Mouse (Mus musculus): ENCODE measurements at regions not wholly inside any gene's neighbourhood (a gene's known extent, or its start where the extent isn't known, plus 50 kb on each side); places are given as distances from the start of the nearest gene placed in this dataset.

DNA sequence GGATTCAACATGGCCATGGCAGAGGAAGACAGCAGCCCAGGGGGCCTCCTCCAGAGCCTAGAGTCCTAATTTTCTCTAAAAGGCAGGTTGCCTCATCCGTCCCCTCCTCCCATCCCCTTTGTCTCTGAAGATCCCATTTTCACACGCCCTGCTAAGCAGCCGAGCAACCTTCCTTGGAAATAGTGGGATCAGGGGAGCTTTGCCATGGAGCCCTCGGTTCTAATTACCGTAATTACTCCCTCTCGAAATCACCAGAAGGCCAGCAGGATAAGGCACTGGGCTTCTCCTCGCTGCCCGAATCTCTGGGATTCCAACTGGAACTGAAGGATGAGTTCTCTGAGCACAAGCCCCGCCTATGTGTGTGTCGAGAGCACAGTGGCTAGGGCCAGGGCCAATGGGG is 63.5 kb upstream of the Irx3 start:
- Histone ChIP-seq H3K27me3 (ENCODE audit: control insufficient read depth, insufficient read depth, insufficient read length) (no peaks in the 10 kb centered on the region), H3K79me2 (ENCODE audit: control insufficient read depth, insufficient read depth) (no peaks in the 10 kb centered on the region), H3K36me3 (ENCODE audit: control insufficient read depth, insufficient read depth) (no peaks in the 10 kb centered on the region), H3ac (ENCODE audit: control insufficient read depth, insufficient read length, low read depth) (no peak overlapping the region), H3K79me3 (ENCODE audit: low read depth) (no peaks in the 10 kb centered on the region), H3K4me3 (ENCODE audit: insufficient read depth, poor library complexity, severe bottlenecking) (no peak overlapping the region)
- TF ChIP-seq MAX (IDR thresholded peaks at IDR 0.05) = no peak
- no peak for TF ChIP-seq MYOD1 (IDR thresholded peaks at IDR 0.05; ENCODE audit: control insufficient read depth, insufficient read length, low read depth)
- no peak for TF ChIP-seq CTCF (IDR thresholded peaks at IDR 0.05; ENCODE audit: control insufficient read depth, insufficient read depth, insufficient read length)
- no peak for TF ChIP-seq MYOG (IDR thresholded peaks at IDR 0.05; ENCODE audit: control insufficient read depth, extremely low read depth, insufficient read length)

DNA sequence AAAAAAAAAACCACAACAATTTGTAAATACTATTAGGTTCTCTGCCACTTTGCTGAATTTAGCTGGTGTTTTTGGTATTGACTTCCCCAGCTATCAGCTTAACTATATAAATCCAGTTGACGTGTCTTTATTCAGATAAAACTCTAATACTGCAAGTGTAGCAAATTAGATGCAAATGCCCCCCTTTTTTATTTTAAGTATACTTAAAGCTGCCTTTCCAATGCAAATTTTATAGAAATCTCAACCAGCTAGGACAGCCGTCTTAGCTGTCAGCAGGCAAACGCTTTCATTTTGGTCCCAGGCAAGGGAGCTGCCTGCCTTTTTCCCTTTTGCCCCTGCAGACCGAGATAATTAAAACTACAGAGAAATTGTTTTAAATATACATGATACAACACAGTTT is 61.6 kb upstream of the Irx3 start:
- Histone ChIP-seq H3K27me3 (ENCODE audit: control insufficient read depth, insufficient read depth, insufficient read length) (no peaks in the 10 kb centered on the region), H3ac (ENCODE audit: control insufficient read depth, insufficient read length, low read depth) (no peak overlapping the region), H3K79me3 (ENCODE audit: low read depth) (no peaks in the 10 kb centered on the region), H3K4me3 (ENCODE audit: insufficient read depth, poor library complexity, severe bottlenecking) (no peak overlapping the region), H3K79me2 (ENCODE audit: control insufficient read depth, insufficient read depth) (no peaks in the 10 kb centered on the region), H3K36me3 (ENCODE audit: control insufficient read depth, insufficient read depth) (no peaks in the 10 kb centered on the region)
- TF ChIP-seq MAX (IDR thresholded peaks at IDR 0.05) (no peak), FOSL1 (IDR thresholded peaks at IDR 0.05; ENCODE audit: insufficient read depth, low read length, poor library complexity, severe bottlenecking) (no peak), MYOG (IDR thresholded peaks at IDR 0.05; ENCODE audit: control insufficient read depth, extremely low read depth, insufficient read length) (no peak), MYOD1 (IDR thresholded peaks at IDR 0.05; ENCODE audit: control insufficient read depth, insufficient read length, low read depth) (no peak), USF1 (IDR thresholded peaks at IDR 0.05; ENCODE audit: low read depth) (no peak), CTCF (IDR thresholded peaks at IDR 0.05; ENCODE audit: control insufficient read depth, insufficient read depth, insufficient read length) (no peak), CEBPB (IDR thresholded peaks at IDR 0.05; ENCODE audit: low read depth) (no peak)

DNA sequence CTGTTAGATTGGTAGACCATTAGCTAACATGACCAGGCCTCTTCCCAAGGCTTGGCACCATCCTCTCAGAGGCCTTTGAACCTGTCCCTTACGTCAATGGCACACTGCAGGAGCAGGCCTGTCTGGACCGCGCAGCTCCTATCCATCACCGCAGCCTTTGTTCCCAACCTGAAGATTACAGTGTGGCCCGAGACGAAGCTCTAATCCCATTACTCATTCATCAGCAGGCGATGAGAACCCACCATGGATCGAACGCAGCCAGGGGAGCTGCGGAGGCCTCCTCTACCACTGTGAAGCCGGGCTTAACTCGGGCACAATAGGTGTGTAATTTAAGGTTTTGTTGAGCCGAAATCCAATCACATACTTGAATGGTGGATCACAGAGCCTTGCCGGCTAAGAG is 54.0 kb upstream of the Irx3 start:
- Histone ChIP-seq H3K27me3 (ENCODE audit: control insufficient read depth, insufficient read depth, insufficient read length) (no peaks in the 10 kb centered on the region), H3K4me3 (ENCODE audit: insufficient read depth, poor library complexity, severe bottlenecking) (no peak overlapping the region)
- TF ChIP-seq USF1 (IDR thresholded peaks at IDR 0.05; ENCODE audit: low read depth) = no peak
- no peak for TF ChIP-seq FOSL1 (IDR thresholded peaks at IDR 0.05; ENCODE audit: insufficient read depth, low read length, poor library complexity, severe bottlenecking)
- no peak for TF ChIP-seq MYOG (IDR thresholded peaks at IDR 0.05; ENCODE audit: control insufficient read depth, extremely low read depth, insufficient read length)
- TF ChIP-seq MAX (IDR thresholded peaks at IDR 0.05) = no peak

DNA sequence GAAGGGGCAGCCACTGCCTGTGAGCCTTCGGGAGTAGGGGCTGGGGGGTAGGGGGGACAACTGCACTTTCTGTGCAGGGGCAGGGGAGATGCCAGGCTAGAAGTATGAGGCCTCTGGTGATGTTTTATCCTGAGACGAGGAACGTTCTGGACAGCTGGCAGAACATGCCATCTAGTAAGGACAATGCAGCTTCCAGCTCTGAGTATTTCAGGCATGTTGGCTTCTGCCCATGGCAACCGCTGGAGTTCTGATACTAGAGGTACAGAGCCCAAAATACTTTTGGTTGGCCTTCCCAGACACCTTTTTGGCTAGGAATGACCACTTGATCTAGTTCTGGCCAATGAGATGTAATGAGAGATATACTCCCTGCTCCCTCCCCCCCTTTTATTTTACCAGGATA is 52.5 kb upstream of the Irx3 start:
- no peaks in the 10 kb centered on the region for H3K36me3 ChIP-seq (ENCODE audit: control insufficient read depth, insufficient read depth)
- no peaks in the 10 kb centered on the region for H3K79me3 ChIP-seq (ENCODE audit: low read depth)
- H3K4me3 ChIP-seq (ENCODE audit: insufficient read depth, poor library complexity, severe bottlenecking) = no peak overlapping the region
- H3ac ChIP-seq (ENCODE audit: control insufficient read depth, insufficient read length, low read depth) = no peak overlapping the region
- H3K27me3 ChIP-seq (ENCODE audit: control insufficient read depth, insufficient read depth, insufficient read length) = no peaks in the 10 kb centered on the region
- TF ChIP-seq CTCF (IDR thresholded peaks at IDR 0.05; ENCODE audit: control insufficient read depth, insufficient read depth, insufficient read length) (no peak), MAX (IDR thresholded peaks at IDR 0.05) (no peak), MYOG (IDR thresholded peaks at IDR 0.05; ENCODE audit: control insufficient read depth, extremely low read depth, insufficient read length) (no peak), MYOD1 (IDR thresholded peaks at IDR 0.05; ENCODE audit: control insufficient read depth, insufficient read length, low read depth) (no peak), FOSL1 (IDR thresholded peaks at IDR 0.05; ENCODE audit: insufficient read depth, low read length, poor library complexity, severe bottlenecking) (no peak), CEBPB (IDR thresholded peaks at IDR 0.05; ENCODE audit: low read depth) (no peak), USF1 (IDR thresholded peaks at IDR 0.05; ENCODE audit: low read depth) (no peak)
- no peaks in the 10 kb centered on the region for H3K79me2 ChIP-seq (ENCODE audit: control insufficient read depth, insufficient read depth)

More for the DNA sequence above, 54.0 kb upstream of the Irx3 start:
- Histone ChIP-seq H3ac (ENCODE audit: control insufficient read depth, insufficient read length, low read depth) (no peak overlapping the region), H3K79me3 (ENCODE audit: low read depth) (no peaks in the 10 kb centered on the region), H3K79me2 (ENCODE audit: control insufficient read depth, insufficient read depth) (no peaks in the 10 kb centered on the region), H3K36me3 (ENCODE audit: control insufficient read depth, insufficient read depth) (no peaks in the 10 kb centered on the region)

DNA sequence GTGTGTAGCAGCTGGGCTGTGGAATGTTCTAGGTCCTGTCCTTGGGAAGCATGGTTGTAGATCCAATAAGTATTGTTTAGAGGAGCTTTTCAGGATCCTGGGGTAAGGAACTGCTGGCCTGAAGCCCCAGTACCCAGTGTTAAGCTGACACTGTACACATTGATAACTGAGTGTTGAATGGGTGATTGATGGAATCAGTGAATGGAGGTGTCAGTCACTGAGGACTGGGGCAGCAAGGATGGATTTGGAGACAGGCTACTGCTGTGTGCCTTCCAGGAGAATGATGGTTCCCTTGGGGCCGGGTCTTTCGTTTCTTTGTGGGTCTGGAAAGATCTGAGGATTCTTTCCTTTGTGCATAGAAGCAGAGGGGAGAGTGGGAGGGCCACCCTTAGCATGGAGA is 51.9 kb upstream of the Irx3 start:
- no peak overlapping the region for H3K4me3 ChIP-seq (ENCODE audit: insufficient read depth, poor library complexity, severe bottlenecking)
- no peak for TF ChIP-seq CTCF (IDR thresholded peaks at IDR 0.05; ENCODE audit: control insufficient read depth, insufficient read depth, insufficient read length)
- TF ChIP-seq CEBPB (IDR thresholded peaks at IDR 0.05; ENCODE audit: low read depth) = no peak
- no peaks in the 10 kb centered on the region for H3K79me3 ChIP-seq (ENCODE audit: low read depth)

DNA sequence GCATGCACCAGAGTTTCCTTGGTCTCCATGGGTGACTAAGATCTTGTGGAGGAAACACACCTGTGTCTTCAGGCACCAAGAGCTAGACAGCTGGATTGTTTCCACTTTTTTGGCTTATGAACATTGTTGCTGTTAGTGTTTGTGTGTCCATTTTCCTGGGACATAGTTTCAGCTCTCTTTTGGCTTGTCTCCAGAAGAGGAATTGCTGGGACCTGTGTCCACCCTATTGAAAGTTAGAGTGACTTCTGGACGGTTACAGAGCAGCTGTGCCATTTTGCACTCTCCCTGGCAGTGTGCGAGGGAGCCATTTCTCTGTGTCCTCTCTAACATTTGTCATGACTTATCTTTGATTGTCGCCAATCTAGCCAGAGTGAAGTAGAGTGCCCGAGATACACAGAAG is 51.5 kb upstream of the Irx3 start:
- Histone ChIP-seq H3K79me2 (ENCODE audit: control insufficient read depth, insufficient read depth) (no peaks in the 10 kb centered on the region), H3K27me3 (ENCODE audit: control insufficient read depth, insufficient read depth, insufficient read length) (no peaks in the 10 kb centered on the region), H3K36me3 (ENCODE audit: control insufficient read depth, insufficient read depth) (no peaks in the 10 kb centered on the region), H3ac (ENCODE audit: control insufficient read depth, insufficient read length, low read depth) (no peak overlapping the region), H3K79me3 (ENCODE audit: low read depth) (no peaks in the 10 kb centered on the region), H3K4me3 (ENCODE audit: insufficient read depth, poor library complexity, severe bottlenecking) (no peak overlapping the region)
- TF ChIP-seq CEBPB (IDR thresholded peaks at IDR 0.05; ENCODE audit: low read depth) (no peak), FOSL1 (IDR thresholded peaks at IDR 0.05; ENCODE audit: insufficient read depth, low read length, poor library complexity, severe bottlenecking) (no peak), MYOG (IDR thresholded peaks at IDR 0.05; ENCODE audit: control insufficient read depth, extremely low read depth, insufficient read length) (no peak), MAX (IDR thresholded peaks at IDR 0.05) (no peak), USF1 (IDR thresholded peaks at IDR 0.05; ENCODE audit: low read depth) (no peak), MYOD1 (IDR thresholded peaks at IDR 0.05; ENCODE audit: control insufficient read depth, insufficient read length, low read depth) (no peak), CTCF (IDR thresholded peaks at IDR 0.05; ENCODE audit: control insufficient read depth, insufficient read depth, insufficient read length) (no peak)

More for the DNA sequence above, 51.9 kb upstream of the Irx3 start:
- no peaks in the 10 kb centered on the region for H3K36me3 ChIP-seq (ENCODE audit: control insufficient read depth, insufficient read depth)
- H3ac ChIP-seq (ENCODE audit: control insufficient read depth, insufficient read length, low read depth) = no peak overlapping the region
- no peaks in the 10 kb centered on the region for H3K27me3 ChIP-seq (ENCODE audit: control insufficient read depth, insufficient read depth, insufficient read length)
- H3K79me2 ChIP-seq (ENCODE audit: control insufficient read depth, insufficient read depth) = no peaks in the 10 kb centered on the region

Data from C2C12 (cell line).